Mouse (Mus musculus): ENCODE results near the gene Gnat3. TPM values are rescaled to one million over a fixed set of nuclear protein-coding genes. Genes with fewer than 3 reads are reported as not detected.
"Not testable (repeated sequence)": the region's sequence is repeated elsewhere in the genome, so short reads cannot be mapped to it uniquely, and the experiment has no call there.

Gnat3 gene
- polyA plus RNA-seq (2015; fragmentation: Nextera tagmentation; extraction: Ambion mirVana): not detected in 2 replicates

DNA sequence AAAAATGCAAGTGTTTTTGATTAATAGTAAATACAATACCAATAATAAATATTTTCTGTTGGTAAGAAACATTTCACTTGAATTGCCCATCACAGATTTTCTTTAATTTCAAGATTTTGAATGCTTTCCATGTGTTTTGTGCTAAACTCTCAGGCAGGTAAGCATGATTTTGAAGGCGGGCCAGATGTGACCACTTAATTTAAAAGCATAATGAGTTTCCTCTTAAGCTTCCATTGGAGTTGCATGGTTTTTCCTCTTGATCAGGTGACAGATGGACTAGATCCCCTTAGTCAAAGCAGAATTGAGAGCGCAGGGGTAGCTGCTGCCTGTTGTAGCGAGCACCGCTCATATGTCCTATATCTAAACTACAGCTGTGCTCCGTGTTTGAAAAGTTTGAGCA lies at the start of gene Gnat3:
Gene Gnat3, plus strand, starts transcription at position 301 of the 400 bp plus-strand sequence.
- Histone ChIP-seq H3K4me1 (no peaks in the 10 kb centered on the region), H3K9ac (replicated peaks) (no peak within 1 kb of the TSS), H3K36me3 (no peaks in the 10 kb centered on the region), H3K4me3 (no peak within 1 kb of the TSS), H3K9me3 (no peaks in the 10 kb centered on the region), H3K4me2 (replicated peaks) (no peak within 1 kb of the TSS), H3K27ac (replicated peaks) (no peak within 1 kb of the TSS), H3K27me3 (no peaks in the 10 kb centered on the region)
- ATAC-seq (replicated peaks): no peak
- 92% methylated on average over 5 of the region's 5 CpGs for WGBS

DNA sequence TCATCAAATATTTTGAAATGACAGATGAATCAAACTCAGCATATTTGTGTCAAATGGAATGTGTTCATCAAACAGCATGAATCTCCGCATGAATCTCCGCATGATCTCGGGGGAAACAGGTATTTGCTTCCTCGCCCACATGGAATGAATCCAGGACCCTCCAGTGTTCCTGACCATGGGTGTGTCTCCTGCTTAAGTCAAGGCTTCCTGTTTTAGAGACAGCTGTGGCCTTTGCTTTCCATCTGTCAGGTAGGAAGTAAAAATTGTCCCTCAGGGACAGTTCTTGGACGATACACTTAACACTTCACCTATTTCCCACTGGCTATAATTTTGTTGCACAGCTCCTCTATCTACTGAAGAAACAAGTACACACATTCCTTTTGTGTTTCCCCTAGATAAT lies 43.4 kb upstream of the Gnat3 start:
- 88% methylated on average over 5 of the region's 5 CpGs for WGBS
- Histone ChIP-seq H3K9me3 (no peaks in the 10 kb centered on the region), H3K4me2 (replicated peaks) (no peak overlapping the region), H3K4me1 (no peaks in the 10 kb centered on the region), H3K27ac (replicated peaks) (no peak overlapping the region), H3K9ac (replicated peaks) (no peak overlapping the region), H3K36me3 (no peaks in the 10 kb centered on the region), H3K27me3 (no peaks in the 10 kb centered on the region), H3K4me3 (no peak overlapping the region)
- ATAC-seq (replicated peaks): no peak

DNA sequence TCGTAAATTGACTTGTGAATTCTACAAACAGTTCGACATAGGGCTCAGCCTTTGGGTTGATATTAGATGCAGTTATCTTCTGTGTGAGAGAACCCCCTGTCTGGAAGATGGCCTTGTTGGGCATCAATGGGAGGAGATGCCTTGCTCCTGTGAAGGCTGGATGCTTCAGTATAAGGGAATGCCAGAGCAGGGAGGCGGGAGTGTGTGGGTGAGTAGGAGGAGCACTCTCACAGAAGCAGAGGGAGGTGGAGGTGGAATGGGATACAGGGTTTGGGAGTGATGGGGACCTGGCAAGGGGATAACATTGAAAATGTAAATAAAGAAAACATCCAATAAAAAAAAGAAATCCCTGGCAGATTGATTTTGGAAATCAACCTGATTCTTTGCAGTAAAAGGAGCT lies 38.7 kb upstream of the Gnat3 start:
- Histone ChIP-seq H3K9ac (replicated peaks) (no peak overlapping the region), H3K27me3 (no peaks in the 10 kb centered on the region), H3K4me1 (no peaks in the 10 kb centered on the region), H3K4me2 (replicated peaks) (no peak overlapping the region), H3K4me3 (no peak overlapping the region), H3K27ac (replicated peaks) (no peak overlapping the region), H3K9me3 (no peaks in the 10 kb centered on the region), H3K36me3 (no peaks in the 10 kb centered on the region)
- no peak for ATAC-seq (replicated peaks)
- 91% methylated on average over 3 of the region's 3 CpGs for WGBS

DNA sequence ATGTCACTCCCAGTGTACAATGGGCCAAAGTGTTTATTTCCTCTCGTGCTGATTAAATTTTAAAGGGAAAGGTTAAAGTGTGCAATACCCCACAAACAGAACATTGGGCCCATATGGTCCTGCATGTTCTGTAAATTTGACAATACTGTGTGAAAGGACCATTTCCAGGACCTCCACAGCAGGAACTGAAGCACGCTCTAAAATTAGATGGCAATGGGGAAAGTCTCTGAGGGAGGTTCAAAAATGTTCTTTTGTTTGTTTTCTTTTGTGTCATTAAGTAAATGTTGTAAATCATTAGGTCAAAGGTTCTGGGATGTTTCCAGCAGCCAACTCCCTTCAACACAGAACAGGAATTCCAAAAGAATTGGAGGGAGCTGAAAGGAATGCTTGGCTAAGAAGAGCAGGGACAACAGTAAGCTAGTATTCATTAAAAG lies 38.2 kb upstream of the Gnat3 start:
- Histone ChIP-seq H3K27ac (replicated peaks) (no peak overlapping the region), H3K36me3 (no peaks in the 10 kb centered on the region), H3K4me1 (no peaks in the 10 kb centered on the region), H3K4me2 (replicated peaks) (no peak overlapping the region), H3K9ac (replicated peaks) (no peak overlapping the region), H3K9me3 (no peaks in the 10 kb centered on the region), H3K4me3 (no peak overlapping the region), H3K27me3 (no peaks in the 10 kb centered on the region)
- no peak for ATAC-seq (replicated peaks)
- 62% methylated on average over 2 of the region's 2 CpGs for WGBS

DNA sequence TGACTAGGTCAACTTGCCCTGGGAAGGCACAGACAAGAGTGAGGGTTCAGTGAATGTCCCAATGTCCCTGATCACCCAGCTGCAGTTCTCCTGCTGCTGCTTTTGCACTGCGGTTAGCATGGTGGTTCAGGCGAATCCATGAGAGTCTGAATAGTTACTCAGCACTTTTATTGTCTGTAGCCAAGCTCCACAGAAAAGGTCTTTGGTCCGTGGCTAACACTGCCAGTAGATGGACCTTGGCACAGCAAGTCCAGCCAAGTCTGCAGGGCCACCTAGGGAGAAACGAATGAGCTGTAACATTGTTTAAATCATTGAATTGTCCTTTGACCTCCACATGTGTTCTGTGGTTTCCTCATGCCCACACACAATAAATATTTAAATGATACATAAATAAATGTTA lies 33.9 kb upstream of the Gnat3 start:
- Histone ChIP-seq H3K36me3 (no peaks in the 10 kb centered on the region), H3K4me1 (no peaks in the 10 kb centered on the region), H3K9me3 (no peaks in the 10 kb centered on the region), H3K27ac (replicated peaks) (no peak overlapping the region), H3K27me3 (no peaks in the 10 kb centered on the region), H3K4me3 (no peak overlapping the region), H3K9ac (replicated peaks) (no peak overlapping the region), H3K4me2 (replicated peaks) (no peak overlapping the region)
- WGBS: 38% methylated on average over 4 of the region's 4 CpGs
- ATAC-seq (replicated peaks): no peak

DNA sequence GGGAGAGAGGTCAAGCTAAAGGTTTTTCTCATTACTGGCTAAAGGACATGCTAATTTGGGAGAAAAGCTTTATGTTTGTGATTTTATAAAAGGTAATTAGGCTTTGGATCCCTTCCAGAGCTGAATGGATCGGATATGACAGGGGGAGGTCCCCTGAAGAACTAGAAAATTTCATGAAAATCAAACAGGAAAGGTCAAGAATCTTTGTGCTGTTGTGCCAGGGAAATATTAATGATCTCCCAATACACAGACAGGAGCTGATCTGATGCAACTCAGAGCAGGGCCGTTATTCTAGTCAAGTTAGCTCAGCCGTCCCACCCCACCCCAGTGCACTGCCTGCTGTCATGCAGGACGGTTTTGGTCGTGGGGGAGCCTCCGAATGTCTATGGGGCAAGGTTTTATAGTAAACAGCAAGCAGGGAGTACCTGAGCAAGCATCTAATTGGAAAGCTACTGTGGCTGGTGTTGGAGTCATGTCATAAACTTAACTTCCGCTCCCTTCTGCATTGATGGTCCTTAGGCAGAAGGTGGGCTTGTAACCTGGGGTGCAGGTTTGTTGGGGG lies 33.3 kb upstream of the Gnat3 start:
- Histone ChIP-seq H3K4me3 (no peak overlapping the region), H3K4me1 (no peaks in the 10 kb centered on the region), H3K27me3 (no peaks in the 10 kb centered on the region), H3K9ac (replicated peaks) (no peak overlapping the region), H3K36me3 (no peaks in the 10 kb centered on the region), H3K4me2 (replicated peaks) (no peak overlapping the region), H3K27ac (replicated peaks) (no peak overlapping the region), H3K9me3 (no peaks in the 10 kb centered on the region)
- WGBS: 63% methylated on average over 7 of the region's 7 CpGs
- no peak for ATAC-seq (replicated peaks)

DNA sequence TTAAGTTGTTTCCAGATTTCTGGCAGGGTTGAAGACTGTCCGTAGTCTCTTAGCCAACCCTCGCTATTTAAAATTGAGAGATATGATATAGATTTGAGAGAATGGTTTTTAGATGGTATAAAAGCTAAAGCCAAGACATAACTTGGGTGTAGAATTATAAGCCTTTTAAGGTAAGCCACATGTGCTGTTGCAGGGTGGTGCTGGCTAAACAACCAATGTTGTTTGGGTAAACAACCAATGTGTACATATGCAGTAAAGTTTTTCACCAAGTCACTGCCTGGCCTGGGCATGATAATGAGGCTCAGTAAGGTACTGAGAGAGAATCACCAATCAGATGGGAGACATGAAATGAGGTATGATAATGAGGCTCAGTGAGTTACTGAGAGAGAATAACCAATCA lies 30.8 kb upstream of the Gnat3 start:
- WGBS: 97% methylated on average over 2 of the region's 2 CpGs
- ATAC-seq (replicated peaks): not testable (repeated sequence)

DNA sequence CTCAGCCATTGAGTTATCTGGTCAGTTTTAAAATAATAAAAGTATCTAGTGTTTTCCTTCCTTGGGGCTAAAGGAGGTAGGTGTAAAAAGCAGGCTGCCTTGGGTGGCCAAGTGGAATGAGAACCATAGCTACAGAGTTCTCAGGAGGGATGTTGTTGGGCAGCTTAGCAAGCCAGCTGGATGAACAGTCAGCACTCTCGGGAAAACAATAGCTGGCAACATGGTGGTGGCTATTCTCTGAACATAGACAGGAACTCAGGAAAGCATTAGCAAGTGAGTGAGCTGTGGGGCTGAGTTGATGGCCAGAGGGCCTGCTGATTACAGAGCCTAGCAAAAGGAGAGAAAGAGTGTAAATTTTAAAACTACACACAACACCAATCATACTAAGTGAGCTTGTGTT lies 27.8 kb upstream of the Gnat3 start:
- Histone ChIP-seq H3K27ac (replicated peaks) (no peak overlapping the region), H3K27me3 (no peaks in the 10 kb centered on the region), H3K4me1 (no peaks in the 10 kb centered on the region), H3K4me3 (no peak overlapping the region), H3K4me2 (replicated peaks) (no peak overlapping the region), H3K9me3 (no peaks in the 10 kb centered on the region), H3K9ac (replicated peaks) (no peak overlapping the region), H3K36me3 (no peaks in the 10 kb centered on the region)
- no peak for ATAC-seq (replicated peaks)
- 63% methylated on average over 1 of the region's 1 CpGs for WGBS

More for the DNA sequence above, 30.8 kb upstream of the Gnat3 start:
- H3K27me3 ChIP-seq; H3K9me3 ChIP-seq; H3K4me1 ChIP-seq; H3K27ac ChIP-seq (replicated peaks); H3K4me2 ChIP-seq (replicated peaks); H3K4me3 ChIP-seq; H3K9ac ChIP-seq (replicated peaks); H3K36me3 ChIP-seq: not testable (repeated sequence)

DNA sequence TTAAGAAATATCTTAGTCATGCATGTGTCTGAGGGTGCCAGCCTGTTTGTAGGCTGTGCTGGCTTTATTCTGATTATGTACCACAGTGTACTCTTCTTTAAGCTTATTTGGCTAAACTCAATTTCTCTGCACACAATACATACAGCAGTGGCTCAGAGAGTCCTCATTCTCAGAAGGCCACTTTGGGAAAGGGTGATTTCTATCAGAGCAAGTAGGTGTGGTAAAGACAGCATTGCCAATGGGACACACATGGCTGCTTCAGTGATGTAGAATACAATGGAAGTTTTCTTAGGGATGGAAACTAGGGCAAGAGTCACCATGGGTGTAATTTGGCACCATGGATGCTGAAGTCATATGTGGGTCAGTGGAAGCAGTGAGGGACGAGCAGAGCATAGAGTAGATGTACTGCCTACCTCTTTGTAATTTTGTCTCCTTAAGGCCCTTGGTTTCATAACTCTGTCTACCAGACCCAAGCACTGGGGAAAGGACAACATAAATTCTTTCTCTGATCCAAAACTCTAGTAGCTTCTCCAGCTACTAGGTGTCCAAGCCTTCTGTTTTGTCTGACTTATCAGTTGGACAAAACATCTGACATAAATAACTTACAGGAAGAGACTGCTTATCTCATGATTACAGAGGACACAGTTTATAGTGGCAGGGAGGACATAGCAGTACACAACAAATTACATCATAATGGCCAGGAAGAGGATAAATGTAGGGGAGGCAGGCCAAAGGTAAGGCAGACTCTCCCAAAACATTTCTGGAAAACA lies 24.0 kb upstream of the Gnat3 start:
- H3K4me2 ChIP-seq (replicated peaks): no peak overlapping the region
- no peaks in the 10 kb centered on the region for H3K27me3 ChIP-seq
- ATAC-seq (replicated peaks): no peak
- no peaks in the 10 kb centered on the region for H3K36me3 ChIP-seq
- H3K27ac ChIP-seq (replicated peaks): no peak overlapping the region
- 63% methylated on average over 1 of the region's 1 CpGs for WGBS
- no peak overlapping the region for H3K9ac ChIP-seq (replicated peaks)
- H3K4me1 ChIP-seq: no peaks in the 10 kb centered on the region
- H3K9me3 ChIP-seq: no peaks in the 10 kb centered on the region
- H3K4me3 ChIP-seq: no peak overlapping the region

DNA sequence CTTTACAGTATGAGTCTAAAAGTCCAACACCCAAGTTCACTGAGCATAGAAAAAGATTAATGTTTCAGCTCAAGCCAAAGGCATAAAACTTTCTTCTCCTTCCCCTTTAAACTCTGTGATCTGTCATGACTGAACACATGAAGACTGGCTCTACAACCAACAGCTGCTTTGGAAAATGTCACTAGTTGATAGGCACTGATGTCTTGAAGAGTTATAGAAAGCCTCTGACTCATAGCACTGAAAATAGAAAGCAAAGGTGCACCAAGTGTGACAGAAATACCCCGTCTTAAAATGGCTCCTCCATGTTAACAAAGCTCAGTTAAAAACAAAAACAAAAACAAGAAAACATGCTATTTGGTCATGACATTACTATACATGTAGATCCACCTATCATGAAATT lies 5.9 kb upstream of the Gnat3 start:
- Histone ChIP-seq H3K27ac (replicated peaks) (no peak overlapping the region), H3K36me3 (no peaks in the 10 kb centered on the region), H3K4me3 (no peak overlapping the region), H3K4me1 (no peaks in the 10 kb centered on the region), H3K9ac (replicated peaks) (no peak overlapping the region), H3K9me3 (no peaks in the 10 kb centered on the region), H3K27me3 (no peaks in the 10 kb centered on the region), H3K4me2 (replicated peaks) (no peak overlapping the region)
- WGBS: 84% methylated on average over 1 of the region's 1 CpGs
- ATAC-seq (replicated peaks): no peak

DNA sequence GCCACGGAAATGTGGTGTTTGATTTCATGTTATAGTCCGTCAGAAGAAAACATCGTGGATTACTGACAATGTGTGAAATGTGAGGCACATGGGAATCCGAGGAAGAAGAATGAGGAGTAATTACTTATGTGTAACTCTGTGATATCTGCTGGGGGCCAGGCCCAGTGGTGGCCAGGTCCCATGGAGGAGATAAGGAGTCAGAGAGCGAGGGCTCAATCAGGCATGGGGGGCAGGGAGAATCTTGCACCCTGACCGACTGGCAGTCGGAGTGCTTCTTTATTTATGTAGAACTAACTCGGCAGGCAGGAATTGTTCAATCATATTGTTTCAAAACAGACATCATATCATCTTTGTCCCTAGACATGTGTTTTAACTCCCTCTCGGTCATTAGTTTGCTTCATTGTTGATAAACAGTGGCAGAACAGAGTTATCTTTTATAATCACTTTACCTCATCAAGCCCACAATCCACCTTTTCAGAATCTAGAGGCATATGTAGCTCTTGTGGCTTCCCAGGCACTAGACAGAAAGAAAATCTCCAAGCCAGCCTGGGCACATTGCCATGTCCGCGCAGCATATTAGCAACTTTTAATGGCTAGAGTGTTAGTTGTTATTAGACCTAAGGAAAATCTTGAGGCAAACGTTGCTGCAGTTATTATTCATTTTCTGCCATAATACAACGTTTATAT lies 7.5 kb downstream of the Gnat3 start:
- no peak overlapping the region for H3K4me3 ChIP-seq
- H3K27me3 ChIP-seq: no peaks in the 10 kb centered on the region
- no peaks in the 10 kb centered on the region for H3K4me1 ChIP-seq
- 74% methylated on average over 13 of the region's 13 CpGs for WGBS
- H3K27ac ChIP-seq (replicated peaks): no peak overlapping the region
- no peak for ATAC-seq (replicated peaks)
- no peaks in the 10 kb centered on the region for H3K36me3 ChIP-seq
- H3K9ac ChIP-seq (replicated peaks): no peak overlapping the region
- H3K4me2 ChIP-seq (replicated peaks): no peak overlapping the region
- H3K9me3 ChIP-seq: no peaks in the 10 kb centered on the region

DNA sequence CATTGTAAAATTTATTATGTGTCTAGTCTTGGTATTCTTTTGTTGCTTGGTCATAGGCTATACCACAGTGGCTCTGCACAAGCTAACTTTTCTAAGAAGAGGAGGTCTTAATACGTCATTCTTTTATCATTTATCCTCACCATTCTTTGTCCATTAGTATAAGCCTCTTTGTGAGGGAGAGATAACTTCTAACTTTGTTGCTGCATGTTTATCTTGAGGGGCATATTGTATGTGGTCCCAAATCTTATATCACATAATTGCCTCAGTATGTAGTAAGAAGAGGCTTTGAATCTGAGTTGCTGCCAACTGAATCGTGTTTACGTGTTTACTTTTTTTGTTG lies 8.0 kb downstream of the Gnat3 start:
- H3K4me1 ChIP-seq: no peaks in the 10 kb centered on the region
- H3K27me3 ChIP-seq: no peaks in the 10 kb centered on the region
- H3K4me3 ChIP-seq: no peak overlapping the region
- H3K27ac ChIP-seq (replicated peaks): no peak overlapping the region
- no peak overlapping the region for H3K9ac ChIP-seq (replicated peaks)
- no peak for ATAC-seq (replicated peaks)
- WGBS: 87% methylated on average over 3 of the region's 3 CpGs
- no peaks in the 10 kb centered on the region for H3K9me3 ChIP-seq
- no peaks in the 10 kb centered on the region for H3K36me3 ChIP-seq
- no peak overlapping the region for H3K4me2 ChIP-seq (replicated peaks)
